Mouse (Mus musculus) midbrain, embryonic 14.5 days (tissue): Measurements from ENCODE around the gene Grid2. TPM values are rescaled to one million over a fixed set of nuclear protein-coding genes. Genes with fewer than 3 reads are reported as not detected.
A peak's percentile ranks its signal among the peaks of the same experiment; 100 is the strongest.

Experiments used
- ATAC-seq: fragments of 200-750 bp; cut with Nextera tagmentation; 2 replicates; pipeline ENCODE4 v1.8.0; 2017; ENCODE audit warnings: moderate number of reproducible peaks, moderate library complexity; ENCODE audit not compliant: low FRiP score, low TSS enrichment
- DNase-seq: peaks from one replicate; pipeline ENCODE4 v3.0.0-alpha.2; 2015
- H3K27ac ChIP-seq: fragments of 300-500 bp; sonication (generic); replicated peaks from 2 replicates; pipeline ENCODE4 v1.5.1; 2014; ENCODE audit warnings: mild to moderate bottlenecking, low read depth, low read length, moderate library complexity
- H3K27me3 ChIP-seq: fragments of 300-500 bp; sonication (generic); 2 replicates; pipeline ENCODE4 v1.6.1; 2014; ENCODE audit warnings: low read length, control low read depth, mixed read lengths; ENCODE audit not compliant: control insufficient read depth, insufficient read depth
- H3K36me3 ChIP-seq: fragments of 300-500 bp; sonication (generic); 2 replicates; pipeline ENCODE4 v1.6.1; 2014; ENCODE audit warnings: low read length, control low read depth; ENCODE audit not compliant: control insufficient read depth, insufficient read depth
- H3K4me1 ChIP-seq: fragments of 300-500 bp; sonication (generic); 2 replicates; pipeline ENCODE4 v1.6.1; 2014; ENCODE audit warnings: mild to moderate bottlenecking, antibody characterized with exemption, low read length, control low read depth; ENCODE audit not compliant: control insufficient read depth, insufficient read depth
- H3K4me2 ChIP-seq: fragments of 300-500 bp; sonication (generic); 2 replicates; pipeline ENCODE4 v1.6.1; 2014; ENCODE audit warnings: mild to moderate bottlenecking, low read length, moderate library complexity
- H3K4me3 ChIP-seq: fragments of 300-500 bp; sonication (generic); replicated peaks from 2 replicates; pipeline ENCODE4 v1.5.1; 2014; ENCODE audit warnings: low read depth, low read length
- H3K9ac ChIP-seq: fragments of 300-500 bp; sonication (generic); replicated peaks from 2 replicates; pipeline ENCODE4 v1.6.1; 2014; ENCODE audit warnings: mild to moderate bottlenecking, low read length, moderate library complexity
- H3K9me3 ChIP-seq: fragments of 300-500 bp; sonication (generic); 2 replicates; pipeline ENCODE4 v1.6.1; 2016; ENCODE audit warnings: low read length, control low read depth, mixed read lengths; ENCODE audit not compliant: control insufficient read depth
- WGBS: fragments of 180-500 bp; shearing (Covaris S2); extraction: QIAGEN DNeasy Blood & Tissue Kit; methylation state at CpG from one replicate; pipeline ENCODE4 v1.1.7; 2014; 5-methylcytosine and 5-hydroxymethylcytosine counted together
- polyA plus RNA-seq: library from polyadenylated mRNA; unstranded; fragments of >200 nt; fragmentation: Nextera tagmentation; extraction: Ambion mirVana; gene quantifications from 2 replicates; pipeline ENCODE4 v1.2.1, GENCODE M21; 2014

Gene Grid2
- polyA plus RNA-seq, 1 experiment from 2014 or later: 14.5 TPM

DNA sequence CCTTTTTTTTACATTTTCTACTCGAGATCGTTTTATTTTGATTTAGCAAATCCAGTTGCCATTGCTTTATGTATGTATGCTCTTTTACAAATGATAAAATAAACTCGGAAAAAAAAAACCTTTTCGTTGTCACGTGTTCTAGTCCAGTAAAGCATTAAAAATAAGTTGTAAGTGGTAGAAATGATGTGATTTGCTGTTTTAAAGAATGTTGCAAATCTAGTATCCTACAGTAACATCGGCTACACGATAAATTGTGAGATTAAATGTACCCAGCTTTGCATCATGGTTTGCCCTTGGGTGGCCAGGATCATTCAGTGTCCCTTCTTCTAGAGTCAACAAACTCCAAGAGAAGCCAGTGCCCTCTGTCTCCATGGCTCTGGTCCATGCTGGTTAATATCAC, 1475.5 kb downstream of the Grid2 start:
- peaks cover 20% of the 10 kb centered on the region for H3K4me1 ChIP-seq
- WGBS: 3% methylated on average over 7 of the region's 7 CpGs
- H3K4me3 ChIP-seq: no peak overlapping the region
- H3K36me3 ChIP-seq: no peaks in the 10 kb centered on the region
- H3K4me2 ChIP-seq: no peak overlapping the region
- no peak overlapping the region for H3K27ac ChIP-seq
- peaks cover 92% of the 10 kb centered on the region for H3K27me3 ChIP-seq
- H3K9ac ChIP-seq: no peak overlapping the region
- ATAC-seq (no peak), DNase-seq (peak; percentile 20)
- no peaks in the 10 kb centered on the region for H3K9me3 ChIP-seq

DNA sequence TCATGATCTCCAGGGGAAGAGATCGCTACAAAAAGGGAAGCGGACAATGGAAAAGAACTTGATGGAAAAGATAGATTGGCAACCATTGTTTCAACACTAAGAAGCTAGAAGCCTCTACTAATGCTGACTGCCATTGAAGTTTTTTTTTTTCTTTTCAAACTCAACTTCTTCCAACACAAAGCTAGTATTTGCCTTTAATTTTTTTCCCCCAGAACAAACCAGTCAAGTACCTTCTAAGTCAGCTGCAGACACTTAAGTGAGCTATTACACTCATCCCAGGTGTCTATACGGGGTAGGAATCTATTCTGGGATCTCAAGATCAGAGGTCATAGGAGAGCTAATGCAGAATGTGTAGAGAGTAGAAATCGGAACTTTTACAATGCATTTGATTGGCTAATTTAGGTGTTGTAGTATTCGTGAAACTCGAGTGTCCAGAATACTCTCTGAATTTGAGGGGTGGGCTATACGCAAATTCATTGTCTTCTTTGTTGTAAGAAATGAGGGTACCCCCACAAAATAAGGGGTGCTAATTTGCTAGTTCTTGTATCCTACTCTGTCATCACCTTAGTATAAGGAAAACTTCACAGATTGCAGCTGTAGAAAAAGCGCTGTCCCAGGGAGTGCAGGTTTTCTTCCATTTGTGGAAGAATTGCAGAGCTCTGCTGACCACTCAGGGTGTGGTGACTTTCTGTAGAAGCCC, 1476.1 kb downstream of the Grid2 start:
- WGBS: 2% methylated on average over 8 of the region's 8 CpGs
- H3K27ac ChIP-seq: no peak overlapping the region
- no peaks in the 10 kb centered on the region for H3K36me3 ChIP-seq
- H3K4me2 ChIP-seq: no peak overlapping the region
- H3K9me3 ChIP-seq: no peaks in the 10 kb centered on the region
- ATAC-seq: no peak
- DNase-seq: peak; percentile 13
- peaks cover 20% of the 10 kb centered on the region for H3K4me1 ChIP-seq
- H3K9ac ChIP-seq: no peak overlapping the region
- no peak overlapping the region for H3K4me3 ChIP-seq
- peaks cover 95% of the 10 kb centered on the region for H3K27me3 ChIP-seq

DNA sequence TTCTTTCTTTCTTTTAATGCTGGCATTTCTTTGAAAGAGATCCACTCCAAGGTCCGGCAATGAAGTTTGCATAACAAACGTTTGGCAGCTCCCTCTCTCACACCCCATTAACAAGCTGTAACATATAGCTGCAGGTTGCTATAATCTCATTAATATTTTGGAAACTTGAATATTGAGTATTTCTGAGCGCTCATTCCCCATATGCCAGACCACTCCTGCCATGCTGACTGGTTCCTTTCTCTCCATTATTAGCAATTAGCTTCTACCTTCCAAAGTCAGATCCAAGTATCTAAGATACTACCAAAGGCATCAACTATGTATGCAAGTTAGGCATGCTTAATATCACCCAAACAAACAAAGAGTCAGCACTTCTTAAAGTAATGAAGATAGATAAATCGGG, 1477.6 kb downstream of the Grid2 start:
- no peaks in the 10 kb centered on the region for H3K36me3 ChIP-seq
- H3K4me1 ChIP-seq: peaks cover 14% of the 10 kb centered on the region
- H3K27ac ChIP-seq: no peak overlapping the region
- peaks cover 85% of the 10 kb centered on the region for H3K27me3 ChIP-seq
- H3K9me3 ChIP-seq: no peaks in the 10 kb centered on the region
- H3K4me3 ChIP-seq: no peak overlapping the region
- WGBS: under 1% methylated on average over 4 of the region's 4 CpGs
- no peak overlapping the region for H3K4me2 ChIP-seq
- DNase-seq: no peak
- ATAC-seq: no peak
- H3K9ac ChIP-seq: no peak overlapping the region

DNA sequence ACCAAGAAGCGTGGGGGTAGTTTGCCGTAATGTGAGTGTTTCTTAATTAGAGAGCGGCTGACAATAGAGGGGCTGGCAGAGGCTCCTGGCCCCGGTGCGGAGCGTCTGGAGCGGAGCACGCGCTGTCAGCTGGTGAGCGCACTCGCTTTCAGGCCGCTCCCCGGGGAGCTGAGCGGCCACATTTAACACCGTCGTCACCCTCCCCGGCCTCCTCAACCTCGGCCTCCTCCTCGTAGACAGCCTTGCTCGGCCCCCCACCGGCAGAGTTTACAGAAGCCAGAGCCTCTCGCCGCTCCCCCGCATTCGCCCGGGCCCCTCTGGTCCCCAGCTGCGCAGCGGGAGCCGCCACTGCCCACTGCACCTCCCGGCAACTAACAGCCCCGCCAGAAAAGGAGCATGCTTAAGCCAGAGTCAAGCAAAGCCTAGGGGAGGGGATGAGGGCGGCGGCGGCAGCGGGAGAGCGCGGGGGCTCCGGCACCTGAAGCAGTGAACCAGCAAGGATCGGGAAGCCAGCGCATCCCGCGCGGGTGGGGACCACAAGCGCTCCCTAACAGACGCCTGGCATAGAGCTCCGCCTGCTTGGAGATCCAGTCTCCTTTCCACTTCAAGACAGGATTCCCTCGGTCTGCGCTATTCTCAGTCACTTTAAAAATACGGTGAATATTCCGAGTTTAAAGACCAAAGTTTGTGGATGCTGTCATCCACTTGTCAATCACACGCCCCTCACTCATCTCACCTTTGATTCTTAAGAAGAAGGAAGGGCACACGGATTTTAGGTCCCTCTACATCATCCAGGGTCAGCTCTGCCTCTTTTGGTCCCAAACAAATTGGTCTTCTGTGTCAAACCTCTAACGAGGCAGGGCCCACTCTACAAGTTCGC, 1479.0 kb downstream of the Grid2 start:
- WGBS: 1% methylated on average over 54 of the region's 54 CpGs
- Histone ChIP-seq H3K36me3 (no peaks in the 10 kb centered on the region), H3K9ac (peak overlapping the region; percentile 46), H3K9me3 (no peaks in the 10 kb centered on the region), H3K27me3 (peaks cover 72% of the 10 kb centered on the region), H3K27ac (no peak overlapping the region), H3K4me2 (peak overlapping the region; percentile 99), H3K4me3 (peak overlapping the region; percentile 51), H3K4me1 (peaks cover under 1% of the 10 kb centered on the region)
- ATAC-seq (peak; percentile 79), DNase-seq (peak; percentile 77)

DNA sequence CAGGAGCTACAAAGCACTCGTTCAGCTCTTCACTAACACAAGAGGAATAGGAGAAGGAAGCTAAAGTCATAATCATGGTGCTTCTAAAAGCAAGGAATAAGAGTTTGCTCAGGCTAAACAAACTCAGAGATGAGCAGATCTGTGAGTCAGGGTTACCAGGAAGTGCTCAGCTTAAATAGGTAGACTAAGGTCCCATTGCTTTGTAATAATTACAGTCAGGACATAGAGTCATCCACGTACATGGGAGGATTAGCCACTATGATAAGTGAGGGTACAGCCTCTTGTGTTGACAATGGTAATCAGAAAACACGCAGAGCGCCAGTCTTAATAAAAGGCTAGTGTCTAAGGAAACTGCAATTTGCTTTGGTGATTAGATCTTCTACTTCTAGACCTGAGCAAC, 1480.6 kb downstream of the Grid2 start:
- Histone ChIP-seq H3K4me3 (no peak overlapping the region), H3K9ac (no peak overlapping the region), H3K27ac (no peak overlapping the region), H3K36me3 (no peaks in the 10 kb centered on the region), H3K27me3 (peaks cover 59% of the 10 kb centered on the region), H3K4me1 (no peaks in the 10 kb centered on the region; the same call in 1 of the 2 replicates), H3K4me2 (no peak overlapping the region), H3K9me3 (no peaks in the 10 kb centered on the region)
- DNase-seq: no peak
- no peak for ATAC-seq
- 70% methylated on average over 4 of the region's 4 CpGs for WGBS

DNA sequence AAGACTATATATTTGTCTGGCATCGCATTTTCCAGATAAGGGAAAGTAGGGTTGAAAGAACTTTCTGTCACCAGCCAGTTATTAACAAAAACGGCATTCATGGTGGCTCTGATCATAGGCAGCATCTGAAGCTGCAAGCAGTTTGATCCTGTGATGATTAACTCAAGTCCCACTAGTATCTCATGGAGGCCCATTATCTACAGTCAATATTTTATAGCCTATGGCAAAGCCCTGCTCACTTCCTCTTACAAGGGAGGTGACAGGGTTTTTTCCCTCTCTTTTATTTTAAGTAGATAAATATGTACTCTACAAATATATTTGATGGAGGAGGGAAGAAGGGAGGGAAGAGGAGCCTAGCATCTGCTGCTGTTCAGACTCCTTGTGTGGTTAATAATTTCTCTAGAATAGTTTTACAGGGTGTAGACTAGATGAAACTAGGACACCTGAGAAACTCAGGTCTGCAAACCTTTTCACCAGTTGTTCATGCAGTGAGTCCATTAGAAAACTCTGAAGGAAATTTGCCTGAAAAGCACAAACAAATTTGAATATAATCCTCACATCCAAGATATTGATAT, 1487.3 kb downstream of the Grid2 start:
- DNase-seq (no peak), ATAC-seq (no peak)
- no peak overlapping the region for H3K9ac ChIP-seq
- H3K27me3 ChIP-seq: no peaks in the 10 kb centered on the region
- no peak overlapping the region for H3K27ac ChIP-seq
- no peaks in the 10 kb centered on the region for H3K36me3 ChIP-seq
- WGBS: 78% methylated on average over 2 of the region's 2 CpGs
- no peaks in the 10 kb centered on the region for H3K4me1 ChIP-seq
- no peaks in the 10 kb centered on the region for H3K9me3 ChIP-seq
- H3K4me3 ChIP-seq: no peak overlapping the region
- no peak overlapping the region for H3K4me2 ChIP-seq
